In the genomic region with DNA sequence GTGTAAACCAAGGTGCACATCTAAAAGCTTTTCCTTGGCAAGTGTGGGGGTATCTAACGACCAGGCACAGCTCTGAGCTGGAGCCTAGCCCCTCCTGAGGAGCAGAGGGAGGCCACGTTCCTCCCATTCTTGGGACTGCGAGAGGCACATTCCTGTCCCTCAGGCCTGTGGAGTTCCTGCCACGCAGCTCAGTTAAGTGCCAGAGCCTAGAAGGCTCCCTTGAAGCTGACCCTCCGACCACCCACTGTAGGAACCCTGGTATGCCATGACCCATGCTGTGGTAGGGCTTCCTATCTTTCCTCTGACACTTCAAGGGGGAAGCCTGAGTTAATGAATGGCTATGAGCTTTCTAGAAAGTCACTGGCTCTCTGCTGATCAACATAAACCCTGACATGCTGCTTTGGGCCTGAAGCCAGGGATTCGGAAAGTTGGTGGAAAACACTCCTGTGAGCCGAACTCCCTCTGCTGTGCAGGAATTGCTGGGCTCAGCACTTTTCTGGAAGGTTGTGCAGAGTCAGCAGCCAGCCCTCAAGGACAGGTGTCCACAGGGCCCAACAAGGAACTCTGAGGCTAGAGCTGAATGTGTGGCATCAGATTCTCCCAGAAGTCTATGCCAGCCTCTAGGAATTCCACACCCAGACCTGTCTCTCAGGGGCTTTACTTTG, we compare ENCODE assay signal across 11 mouse cellular contexts. TPM values are rescaled to one million over a fixed set of nuclear protein-coding genes. Genes with fewer than 3 reads are reported as not detected.
DNase-seq lines count a peak whose midpoint lies in the region; ATAC-seq lines count a peak whose summit lies in the region.
"Had no signal": no experiment of that assay in that cellular context is flagged by ENCODE, and none has a peak within 500 bp of the region (broad histone marks: within the 10 kb centered on the region; RNA-seq: fewer than 3 reads in every experiment).

No protein-coding gene starts in this region.

- WGBS in forebrain, embryonic 10.5 days = 65% methylated on average over 7 of the region's 7 CpGs
- 70% methylated on average over 7 of the region's 7 CpGs for WGBS in forebrain, embryonic 13.5 days
- 78% methylated on average over 7 of the region's 7 CpGs for WGBS in midbrain, embryonic 14.5 days
- 60% methylated on average over 7 of the region's 7 CpGs for WGBS in midbrain, embryonic 15.5 days
- WGBS in neural tube, embryonic 15.5 days = 69% methylated on average over 7 of the region's 7 CpGs

- DNase-seq in forebrain, embryonic 10.5 days (ENCODE audit: extremely low spot score, low spot score) = no peak
- peak; percentile 27 for DNase-seq in midbrain, embryonic 14.5 days
- DNase-seq in kidney, adult 9 months = peak; percentile 88
- DNase-seq in cerebellum, adult 9-10 months = no peak
- DNase-seq in left cerebral cortex, postnatal 14 days (ENCODE audit: low spot score in 2 of 2) = no peak
- DNase-seq: adrenal gland, adult 2 months; thymus, adult 2 months had no signal

- peaks cover 11% of the 10 kb centered on the region; the same call in 1 of the 2 replicates for H3K27me3 ChIP-seq in forebrain, embryonic 10.5 days (ENCODE audit: poor library complexity, severe bottlenecking)
- no peaks in the 10 kb centered on the region for H3K27me3 ChIP-seq in forebrain, embryonic 13.5 days
- no peaks in the 10 kb centered on the region for H3K27me3 ChIP-seq in midbrain, embryonic 14.5 days (ENCODE audit: control insufficient read depth, insufficient read depth, low read length)
- H3K27me3 ChIP-seq in midbrain, embryonic 15.5 days (replicated peaks) = no peaks in the 10 kb centered on the region
- H3K27me3 ChIP-seq in neural tube, embryonic 15.5 days (replicated peaks) = no peaks in the 10 kb centered on the region
- H3K27me3 ChIP-seq: neural tube, embryonic 12.5 days had no signal

- H3K27ac ChIP-seq in forebrain, embryonic 10.5 days = peak overlapping the region; percentile 63
- no peak overlapping the region for H3K27ac ChIP-seq in forebrain, embryonic 13.5 days
- H3K27ac ChIP-seq in midbrain, embryonic 14.5 days (replicated peaks; ENCODE audit: low read depth, low read length) = no peak overlapping the region
- H3K27ac ChIP-seq in midbrain, embryonic 15.5 days = no peak overlapping the region; the same call in 1 of the 2 replicates
- H3K27ac ChIP-seq in neural tube, embryonic 15.5 days (replicated peaks) = 0 out of 2 replicates have a peak overlapping the region, but pooled peaks have one; percentile 28
- H3K27ac ChIP-seq: neural tube, embryonic 12.5 days had no signal

- peaks cover 4% of the 10 kb centered on the region; the same call in 1 of the 2 replicates for H3K36me3 ChIP-seq in forebrain, embryonic 10.5 days (replicated peaks)
- H3K36me3 ChIP-seq in forebrain, embryonic 13.5 days (ENCODE audit: poor library complexity, severe bottlenecking) = peaks cover 60% of the 10 kb centered on the region
- H3K36me3 ChIP-seq in midbrain, embryonic 14.5 days (ENCODE audit: control insufficient read depth, insufficient read depth, low read length) = peaks cover 33% of the 10 kb centered on the region
- peaks cover 12% of the 10 kb centered on the region; the same call in 1 of the 2 replicates for H3K36me3 ChIP-seq in midbrain, embryonic 15.5 days (replicated peaks)
- peaks cover 29% of the 10 kb centered on the region for H3K36me3 ChIP-seq in neural tube, embryonic 15.5 days

- intact Hi-C loops in left cerebral cortex, postnatal 14 days (cut with DNase I) = no loop called here

- no peaks in the 10 kb centered on the region for H3K9me3 ChIP-seq in forebrain, embryonic 10.5 days
- H3K9me3 ChIP-seq in forebrain, embryonic 13.5 days (replicated peaks) = no peaks in the 10 kb centered on the region
- no peaks in the 10 kb centered on the region for H3K9me3 ChIP-seq in midbrain, embryonic 14.5 days (ENCODE audit: control insufficient read depth, low read length)
- H3K9me3 ChIP-seq in midbrain, embryonic 15.5 days = no peaks in the 10 kb centered on the region
- H3K9me3 ChIP-seq in neural tube, embryonic 15.5 days (replicated peaks) = no peaks in the 10 kb centered on the region
- H3K9me3 ChIP-seq: neural tube, embryonic 12.5 days had no signal

- no peak for ATAC-seq in forebrain, embryonic 13.5 days
- ATAC-seq in midbrain, embryonic 14.5 days (ENCODE audit: low FRiP score, low TSS enrichment) = no peak
- ATAC-seq in midbrain, embryonic 15.5 days (replicated peaks) = no peak
- ATAC-seq in neural tube, embryonic 15.5 days (ENCODE audit: low FRiP score) = no peak

- no peak overlapping the region for H3K4me3 ChIP-seq in forebrain, embryonic 10.5 days
- H3K4me3 ChIP-seq in forebrain, embryonic 13.5 days = no peak overlapping the region
- H3K4me3 ChIP-seq in midbrain, embryonic 14.5 days (replicated peaks; ENCODE audit: low read depth, low read length) = no peak overlapping the region
- no peak overlapping the region for H3K4me3 ChIP-seq in midbrain, embryonic 15.5 days
- no peak overlapping the region for H3K4me3 ChIP-seq in neural tube, embryonic 15.5 days (replicated peaks)
- H3K4me3 ChIP-seq: neural tube, embryonic 12.5 days had no signal

- H3K4me1 ChIP-seq in forebrain, embryonic 10.5 days = peaks cover 31% of the 10 kb centered on the region
- H3K4me1 ChIP-seq in forebrain, embryonic 13.5 days = peaks cover 5% of the 10 kb centered on the region
- H3K4me1 ChIP-seq in midbrain, embryonic 14.5 days (ENCODE audit: control insufficient read depth, insufficient read depth, low read length) = no peaks in the 10 kb centered on the region
- H3K4me1 ChIP-seq in midbrain, embryonic 15.5 days = no peaks in the 10 kb centered on the region
- peaks cover 15% of the 10 kb centered on the region; the same call in 1 of the 2 replicates for H3K4me1 ChIP-seq in neural tube, embryonic 15.5 days
- H3K4me1 ChIP-seq: neural tube, embryonic 12.5 days had no signal

- no peak overlapping the region for H3K9ac ChIP-seq in forebrain, embryonic 13.5 days
- no peak overlapping the region for H3K9ac ChIP-seq in midbrain, embryonic 14.5 days (replicated peaks; ENCODE audit: low read length)
- no peak overlapping the region for H3K9ac ChIP-seq in midbrain, embryonic 15.5 days
- no peak overlapping the region for H3K9ac ChIP-seq in neural tube, embryonic 15.5 days (replicated peaks)

- no peak overlapping the region for H3K4me2 ChIP-seq in forebrain, embryonic 13.5 days
- H3K4me2 ChIP-seq in midbrain, embryonic 14.5 days (ENCODE audit: low read length) = no peak overlapping the region
- H3K4me2 ChIP-seq in midbrain, embryonic 15.5 days = no peak overlapping the region
- H3K4me2 ChIP-seq in neural tube, embryonic 15.5 days = no peak overlapping the region
- H3K4me2 ChIP-seq: neural tube, embryonic 12.5 days had no signal

RNA-seq across cellular contexts. Expression of a gene that starts 34.4 kb away (rescaled TPM):
- polyA plus RNA-seq in forebrain, embryonic 10.5 days (2016; fragmentation: Nextera tagmentation; extraction: Ambion mirVana) = 8.6 and 9.1 TPM in 2 replicates
- 12.1 and 12.2 TPM in 2 replicates for polyA plus RNA-seq in forebrain, embryonic 13.5 days (2015; fragmentation: Nextera tagmentation; extraction: Ambion mirVana)
- 44.4 and 51.1 TPM in 2 replicates for polyA plus RNA-seq in midbrain, embryonic 14.5 days (2014; fragmentation: Nextera tagmentation; extraction: Ambion mirVana)
- polyA plus RNA-seq in midbrain, embryonic 15.5 days (2015; fragmentation: Nextera tagmentation; extraction: Ambion mirVana) = 53.2 and 61.1 TPM in 2 replicates
- polyA plus RNA-seq in neural tube, embryonic 15.5 days (2015; fragmentation: Nextera tagmentation; extraction: Ambion mirVana) = 49.6 and 62.3 TPM in 2 replicates
- 100 to 1,000 TPM; 156 to 159 TPM for total RNA-seq in left cerebral cortex, postnatal 14 days (2021)

RNA-seq across cellular contexts. Expression of a gene that starts 50.0 kb away (rescaled TPM):
- 24.3 and 25.1 TPM in 2 replicates for polyA plus RNA-seq in forebrain, embryonic 10.5 days (2016; fragmentation: Nextera tagmentation; extraction: Ambion mirVana)
- polyA plus RNA-seq in forebrain, embryonic 13.5 days (2015; fragmentation: Nextera tagmentation; extraction: Ambion mirVana) = 11.0 and 13.0 TPM in 2 replicates
- 2.1 and 10.1 TPM in 2 replicates for polyA plus RNA-seq in midbrain, embryonic 14.5 days (2014; fragmentation: Nextera tagmentation; extraction: Ambion mirVana)
- polyA plus RNA-seq in midbrain, embryonic 15.5 days (2015; fragmentation: Nextera tagmentation; extraction: Ambion mirVana) = 16.2 and 19.3 TPM in 2 replicates
- polyA plus RNA-seq in neural tube, embryonic 15.5 days (2015; fragmentation: Nextera tagmentation; extraction: Ambion mirVana) = 12.0 and 18.0 TPM in 2 replicates
- 1 to 10 TPM; 3.1 to 3.6 TPM for total RNA-seq in left cerebral cortex, postnatal 14 days (2021)

Comparison
In these comparisons a context has a peak if more than half of its experiments do, and no peak if none do; other contexts are left out.
1. H3K27ac ChIP-seq: peak in forebrain, embryonic 10.5 days (single experiment) and neural tube, embryonic 15.5 days (single experiment); none in forebrain, embryonic 13.5 days (single experiment), midbrain, embryonic 14.5 days (single experiment) and midbrain, embryonic 15.5 days (single experiment).
2. DNase-seq: peak in midbrain, embryonic 14.5 days (single experiment) and kidney, adult 9 months (single experiment); none in forebrain, embryonic 10.5 days (single experiment), cerebellum, adult 9-10 months (single experiment) and left cerebral cortex, postnatal 14 days (0 of 2).